ENCODE assay signal across 26 mouse cellular contexts in the genomic region with DNA sequence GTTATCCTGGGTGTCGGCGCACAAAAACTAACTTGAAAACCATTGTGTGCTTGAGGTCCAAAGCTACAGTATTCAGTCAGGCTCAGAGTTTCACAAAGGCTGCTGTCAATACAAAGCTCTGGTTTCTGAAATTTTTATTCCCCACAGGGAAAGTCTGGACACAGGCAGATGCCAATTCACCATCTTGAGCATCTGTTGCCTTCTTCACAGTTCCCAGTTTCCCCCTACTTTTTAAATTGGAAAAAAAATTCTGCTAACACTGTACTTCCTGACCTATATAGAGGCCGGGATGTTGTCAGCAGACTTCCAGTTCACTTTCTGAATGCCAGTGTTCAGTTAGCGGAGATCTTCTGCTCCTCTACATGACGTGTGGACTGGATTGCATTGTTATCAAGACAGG.
DNase-seq lines count a peak whose midpoint lies in the region; ATAC-seq and TF ChIP-seq lines count a peak whose summit lies in the region.
"Had no signal": no experiment of that assay in that cellular context is flagged by ENCODE, and none has a peak within 500 bp of the region (broad histone marks: within the 10 kb centered on the region; RNA-seq: fewer than 3 reads in every experiment).

No protein-coding gene starts in this region.

- peak; percentile 42 for ATAC-seq in frontal cortex, adult (ENCODE audit: low TSS enrichment)
- ATAC-seq: inflammation-experienced regulatory T-cells, adult 6 months; midbrain, embryonic 15.5 days; Patski had no signal

- intact Hi-C loops in left cerebral cortex, adult 2 months (cut with DNase I): loop anchor here (5.0 kb wide), 1 partner anchor 440 kb away; no protein-coding TSS in a partner anchor
- intact Hi-C loops in gastrocnemius, adult 2 months (cut with DNase I): no loop called here

- H3K4me3 ChIP-seq in left cerebral cortex, adult 2 months: no peak overlapping the region
- H3K4me3 ChIP-seq in gastrocnemius, adult 2 months: no peak overlapping the region
- H3K4me3 ChIP-seq: embryonic facial prominence, embryonic 12.5 days; heart, embryonic 12.5 days; hindbrain, embryonic 13.5 days; kidney, embryonic 15.5 days; limb, embryonic 13.5 days; lung, embryonic 15.5 days; midbrain, embryonic 10.5 days; midbrain, embryonic 15.5 days; neural tube, embryonic 15.5 days had no signal

- DNase-seq in cerebellum, adult 8-10 months: peak; percentile 9
- DNase-seq in cerebellum, adult 11 months: no peak
- no peak for DNase-seq in frontal cortex, postnatal 36 days (ENCODE audit: low spot score in 2 of 2)
- DNase-seq in left cerebral cortex, adult 2 months (ENCODE audit: extremely low spot score in 1 of 2, low spot score in 2 of 2): no peak
- no peak for DNase-seq in left cerebral cortex, adult 9 months (ENCODE audit: low spot score in 2 of 2)
- DNase-seq in gastrocnemius, adult 2 months: no peak
- DNase-seq: adrenal gland, postnatal 14 days; gastrocnemius, postnatal 25 days; heart, adult 18-20 months; heart, postnatal 4 days; kidney, adult 18-20 months; kidney, postnatal 25 days; retina, postnatal 1 day; right cerebral cortex, postnatal 14 days had no signal

- no peak for TF ChIP-seq CTCF in left cerebral cortex, adult 2 months (IDR thresholded peaks at IDR 0.05)
- TF ChIP-seq CTCF in gastrocnemius, adult 2 months (IDR thresholded peaks at IDR 0.05): no peak

- H3K27ac ChIP-seq in left cerebral cortex, adult 2 months: 0 out of 2 replicates have a peak overlapping the region, but pooled peaks have one; percentile 36
- H3K27ac ChIP-seq in gastrocnemius, adult 2 months: no peak overlapping the region
- H3K27ac ChIP-seq: embryonic facial prominence, embryonic 12.5 days; hindbrain, embryonic 13.5 days; kidney, embryonic 15.5 days; limb, embryonic 13.5 days; lung, embryonic 15.5 days; midbrain, embryonic 10.5 days; midbrain, embryonic 15.5 days; neural tube, embryonic 15.5 days had no signal
